Mouse (Mus musculus) midbrain, embryonic 12.5 days (tissue): ENCODE results near the gene Zcchc9. TPM values are rescaled to one million over a fixed set of nuclear protein-coding genes. Genes with fewer than 3 reads are reported as not detected.
A peak's percentile ranks its signal among the peaks of the same experiment; 100 is the strongest.

Source experiments
- ATAC-seq: fragments of 200-750 bp; cut with Nextera tagmentation; 2 replicates; pipeline ENCODE4 v1.8.0; 2017; ENCODE audit warnings: low read depth, moderate TSS enrichment, moderate library complexity; ENCODE audit not compliant: low FRiP score
- H3K27ac ChIP-seq: fragments of 300-500 bp; sonication (generic); replicated peaks from 2 replicates; pipeline ENCODE4 v1.5.1; 2016; ENCODE audit warnings: mild to moderate bottlenecking
- H3K27me3 ChIP-seq: fragments of 300-500 bp; sonication (generic); 2 replicates; pipeline ENCODE4 v1.6.1; 2016; ENCODE audit warnings: mild to moderate bottlenecking
- H3K36me3 ChIP-seq: fragments of 300-500 bp; sonication (generic); 2 replicates; pipeline ENCODE4 v1.6.1; 2016
- H3K4me1 ChIP-seq: fragments of 300-500 bp; sonication (generic); 2 replicates; pipeline ENCODE4 v1.6.1; 2016
- H3K4me2 ChIP-seq: fragments of 300-500 bp; sonication (generic); replicated peaks from 2 replicates; pipeline ENCODE4 v1.6.1; 2016; ENCODE audit warnings: mild to moderate bottlenecking, moderate library complexity
- H3K4me3 ChIP-seq: fragments of 300-500 bp; sonication (generic); 2 replicates; pipeline ENCODE4 v1.5.1; 2016; ENCODE audit warnings: mild to moderate bottlenecking
- H3K9ac ChIP-seq: fragments of 300-500 bp; sonication (generic); replicated peaks from 2 replicates; pipeline ENCODE4 v1.6.1; 2016; ENCODE audit warnings: mild to moderate bottlenecking, moderate library complexity
- H3K9me3 ChIP-seq: fragments of 300-500 bp; sonication (generic); 2 replicates; pipeline ENCODE4 v1.6.1; 2016; ENCODE audit warnings: mild to moderate bottlenecking
- WGBS: fragments of 180-500 bp; shearing (Covaris S2); methylation state at CpG from one replicate; pipeline ENCODE4 v1.1.7; 2016; 5-methylcytosine and 5-hydroxymethylcytosine counted together
- polyA plus RNA-seq: library from polyadenylated mRNA; unstranded; fragments of >200 nt; fragmentation: Nextera tagmentation; extraction: Ambion mirVana; gene quantifications from 2 replicates; pipeline ENCODE4 v1.2.1, GENCODE M21; 2016

Zcchc9 gene
- 26.6 and 29.6 TPM in 2 replicates for polyA plus RNA-seq

GRCm38 (mm10) chr13:91807155-91807839 is at the start of gene Zcchc9:
Gene Zcchc9, minus strand, starts transcription at chr13:91807705.
- ATAC-seq: peak; percentile 99
- Histone ChIP-seq H3K4me3 (peak within 1 kb of the TSS; percentile 68), H3K4me1 (peaks cover 6% of the 10 kb centered on the region; the same call in 1 of the 2 replicates), H3K9ac (peak within 1 kb of the TSS; percentile 80), H3K9me3 (no peaks in the 10 kb centered on the region), H3K36me3 (peaks cover 19% of the 10 kb centered on the region), H3K27ac (peak within 1 kb of the TSS; percentile 85), H3K4me2 (peak within 1 kb of the TSS; percentile 68), H3K27me3 (no peaks in the 10 kb centered on the region)
- 0% methylated on average over 50 of the region's 50 CpGs for WGBS

- Histone ChIP-seq H3K4me3 (no peak overlapping the region), H3K27ac (no peak overlapping the region), H3K36me3 (no peaks in the 10 kb centered on the region), H3K9me3 (no peaks in the 10 kb centered on the region), H3K27me3 (no peaks in the 10 kb centered on the region), H3K4me1 (no peaks in the 10 kb centered on the region), H3K9ac (no peak overlapping the region), H3K4me2 (no peak overlapping the region)
- WGBS: 76% methylated on average over 3 of the region's 3 CpGs
- no peak for ATAC-seq
These were observed 46.9 kb upstream of the Zcchc9 start for GRCm38 (mm10) chr13:91854412-91854811.

- no peak overlapping the region for H3K4me2 ChIP-seq
- ATAC-seq: no peak
- no peak overlapping the region for H3K4me3 ChIP-seq
- H3K9ac ChIP-seq: no peak overlapping the region
- no peak overlapping the region for H3K27ac ChIP-seq
- H3K27me3 ChIP-seq: no peaks in the 10 kb centered on the region
- no peaks in the 10 kb centered on the region for H3K4me1 ChIP-seq
- H3K36me3 ChIP-seq: no peaks in the 10 kb centered on the region
- H3K9me3 ChIP-seq: no peaks in the 10 kb centered on the region
These were observed 20.4 kb upstream of the Zcchc9 start for GRCm38 (mm10) chr13:91827876-91828275.

- no peak overlapping the region for H3K4me3 ChIP-seq
- no peaks in the 10 kb centered on the region for H3K4me1 ChIP-seq
- no peak overlapping the region for H3K4me2 ChIP-seq
- WGBS: 100% methylated on average over 2 of the region's 2 CpGs
- no peaks in the 10 kb centered on the region for H3K27me3 ChIP-seq
- H3K9me3 ChIP-seq: no peaks in the 10 kb centered on the region
- H3K36me3 ChIP-seq: no peaks in the 10 kb centered on the region
- no peak for ATAC-seq
- no peak overlapping the region for H3K9ac ChIP-seq
- no peak overlapping the region for H3K27ac ChIP-seq
These were observed 18.6 kb upstream of the Zcchc9 start for GRCm38 (mm10) chr13:91826066-91826465.

- 80% methylated on average over 4 of the region's 4 CpGs for WGBS
These were observed 17.5 kb upstream of the Zcchc9 start for GRCm38 (mm10) chr13:91824845-91825550.

GRCm38 (mm10) chr13:91823735-91824134 is 16.2 kb upstream of the Zcchc9 start:
- Histone ChIP-seq H3K9ac (no peak overlapping the region), H3K9me3 (no peaks in the 10 kb centered on the region), H3K4me3 (no peak overlapping the region), H3K4me2 (no peak overlapping the region), H3K27ac (no peak overlapping the region), H3K4me1 (no peaks in the 10 kb centered on the region), H3K36me3 (no peaks in the 10 kb centered on the region), H3K27me3 (no peaks in the 10 kb centered on the region)
- WGBS: 81% methylated on average over 6 of the region's 6 CpGs
- ATAC-seq: no peak

More at GRCm38 (mm10) chr13:91824845-91825550, 17.5 kb upstream of the Zcchc9 start:
- no peaks in the 10 kb centered on the region for H3K27me3 ChIP-seq
- no peak overlapping the region for H3K27ac ChIP-seq
- no peaks in the 10 kb centered on the region for H3K36me3 ChIP-seq
- no peak overlapping the region for H3K4me2 ChIP-seq
- H3K9ac ChIP-seq: no peak overlapping the region
- H3K9me3 ChIP-seq: no peaks in the 10 kb centered on the region
- no peak for ATAC-seq
- H3K4me3 ChIP-seq: no peak overlapping the region
- no peaks in the 10 kb centered on the region for H3K4me1 ChIP-seq

- no peak overlapping the region for H3K9ac ChIP-seq
- no peak overlapping the region for H3K27ac ChIP-seq
- H3K9me3 ChIP-seq: no peaks in the 10 kb centered on the region
- no peak for ATAC-seq
- H3K4me1 ChIP-seq: no peaks in the 10 kb centered on the region
- H3K4me3 ChIP-seq: no peak overlapping the region
- H3K36me3 ChIP-seq: no peaks in the 10 kb centered on the region
- no peak overlapping the region for H3K4me2 ChIP-seq
- WGBS: 84% methylated on average over 5 of the region's 5 CpGs
- no peaks in the 10 kb centered on the region for H3K27me3 ChIP-seq
These were observed 7.2 kb upstream of the Zcchc9 start for GRCm38 (mm10) chr13:91814670-91815069.

GRCm38 (mm10) chr13:91809476-91809875 is 2.0 kb upstream of the Zcchc9 start:
- WGBS: 39% methylated on average over 2 of the region's 2 CpGs
- Histone ChIP-seq H3K27ac (no peak overlapping the region), H3K27me3 (no peaks in the 10 kb centered on the region), H3K4me1 (peaks cover 6% of the 10 kb centered on the region; the same call in 1 of the 2 replicates), H3K9me3 (no peaks in the 10 kb centered on the region), H3K36me3 (peaks cover 15% of the 10 kb centered on the region), H3K4me3 (no peak overlapping the region), H3K4me2 (no peak overlapping the region), H3K9ac (no peak overlapping the region)
- ATAC-seq: no peak

GRCm38 (mm10) chr13:91807874-91808575 is 520 bp upstream of the Zcchc9 start:
- Histone ChIP-seq H3K9me3 (no peaks in the 10 kb centered on the region), H3K4me1 (peaks cover 6% of the 10 kb centered on the region; the same call in 1 of the 2 replicates), H3K27ac (peak overlapping the region; percentile 85), H3K36me3 (peaks cover 19% of the 10 kb centered on the region), H3K27me3 (no peaks in the 10 kb centered on the region), H3K4me3 (peak overlapping the region; percentile 68), H3K4me2 (peak overlapping the region; percentile 68), H3K9ac (peak overlapping the region; percentile 80)
- ATAC-seq: no peak
- 43% methylated on average over 20 of the region's 20 CpGs for WGBS

- WGBS: 87% methylated on average over 5 of the region's 5 CpGs
- H3K9ac ChIP-seq: no peak overlapping the region
- no peak overlapping the region for H3K4me2 ChIP-seq
- no peaks in the 10 kb centered on the region for H3K9me3 ChIP-seq
- H3K4me1 ChIP-seq: no peaks in the 10 kb centered on the region
- no peak overlapping the region for H3K27ac ChIP-seq
- H3K36me3 ChIP-seq: peaks cover 65% of the 10 kb centered on the region
- no peak for ATAC-seq
- no peaks in the 10 kb centered on the region for H3K27me3 ChIP-seq
- H3K4me3 ChIP-seq: no peak overlapping the region
These were observed 5.8 kb downstream of the Zcchc9 start for GRCm38 (mm10) chr13:91801726-91802125.

GRCm38 (mm10) chr13:91797442-91797841 is 10.1 kb downstream of the Zcchc9 start:
- Histone ChIP-seq H3K27ac (no peak overlapping the region), H3K4me1 (no peaks in the 10 kb centered on the region), H3K9ac (no peak overlapping the region), H3K36me3 (peaks cover 71% of the 10 kb centered on the region), H3K4me2 (no peak overlapping the region), H3K27me3 (no peaks in the 10 kb centered on the region), H3K4me3 (no peak overlapping the region), H3K9me3 (no peaks in the 10 kb centered on the region)
- ATAC-seq: no peak
- 95% methylated on average over 10 of the region's 10 CpGs for WGBS

- Histone ChIP-seq H3K27me3 (no peaks in the 10 kb centered on the region), H3K4me3 (no peak overlapping the region), H3K9me3 (no peaks in the 10 kb centered on the region), H3K27ac (no peak overlapping the region), H3K4me1 (no peaks in the 10 kb centered on the region), H3K36me3 (peaks cover 70% of the 10 kb centered on the region), H3K9ac (no peak overlapping the region), H3K4me2 (no peak overlapping the region)
- no peak for ATAC-seq
- WGBS: 96% methylated on average over 6 of the region's 6 CpGs
These were observed 10.6 kb downstream of the Zcchc9 start for GRCm38 (mm10) chr13:91796916-91797315.
